Mouse (Mus musculus): ENCODE data around the gene Sorcs2. TPM values are rescaled to one million over a fixed set of nuclear protein-coding genes. Genes with fewer than 3 reads are reported as not detected.

Gene Sorcs2
- total and polyA plus RNA-seq, 3 experiments: 0.42 to 1.6 (median 0.46) TPM

- H3K4me2 ChIP-seq (ENCODE audit: insufficient read depth, low read depth, poor library complexity, severe bottlenecking): no peak overlapping the region
- peaks cover 97% of the 10 kb centered on the region for H3K27me3 ChIP-seq (replicated peaks)
- no peaks in the 10 kb centered on the region for H3K9me3 ChIP-seq (replicated peaks; ENCODE audit: low read length)
- TF ChIP-seq POLR2A (IDR thresholded peaks at IDR 0.05; ENCODE audit: low read depth, low read length): no peak
- no peak for TF ChIP-seq ZKSCAN1 (IDR thresholded peaks at IDR 0.05; ENCODE audit: borderline replicate concordance, low read depth, low read length)
- TF ChIP-seq HCFC1 (IDR thresholded peaks at IDR 0.05; ENCODE audit: low read depth, low read length): no peak
- TF ChIP-seq IRF4 (IDR thresholded peaks at IDR 0.05; ENCODE audit: low read depth, low read length): no peak
- no peak for TF ChIP-seq MAX (IDR thresholded peaks at IDR 0.05; ENCODE audit: low read length)
- no peak for TF ChIP-seq TCF12 (IDR thresholded peaks at IDR 0.05; ENCODE audit: low read depth, low read length)
- TF ChIP-seq TBP (conservative IDR thresholded peaks at IDR 0.05; ENCODE audit: low read depth, low read length): no peak
- TF ChIP-seq CTCF (conservative IDR thresholded peaks at IDR 0.05 in 1 of 2, IDR thresholded peaks at IDR 0.05 in 1 of 2; ENCODE audit: low read depth in 2 of 2, low read length in 2 of 2): no peak
- dilution Hi-C loops (cut with MboI; ENCODE audit: extremely low pct_ligation_motif_present, extremely low pct_unique_long_range_greater_than_20kb, low sequenced_read_pairs) (no loop called here), in situ Hi-C loops (cut with MboI; ENCODE audit: low pct_ligation_motif_present, low pct_unique_long_range_greater_than_20kb, low sequenced_read_pairs) (no loop called here)
- H3K9ac ChIP-seq (ENCODE audit: insufficient read depth, low read depth): no peak overlapping the region
- no peak for DNase-seq (ENCODE audit: extremely low read depth)
- H3K4me3 ChIP-seq (replicated peaks in 1 of 3; ENCODE audit: low read depth in 2 of 3, low read length in 2 of 3, poor library complexity in 1 of 3): no peak overlapping the region
- no peaks in the 10 kb centered on the region for H3K4me1 ChIP-seq (ENCODE audit: control insufficient read depth in 1 of 2, insufficient read depth in 2 of 2)
- H3K27ac ChIP-seq (ENCODE audit: insufficient read depth, low read depth): no peak overlapping the region
- no peaks in the 10 kb centered on the region for H3K79me2 ChIP-seq (replicated peaks; ENCODE audit: control insufficient read depth, extremely low read depth, insufficient read depth, poor library complexity, severe bottlenecking)
- H3K36me3 ChIP-seq (replicated peaks in 1 of 2; ENCODE audit: control insufficient read depth in 1 of 2, insufficient read depth in 1 of 2, low read length in 1 of 2): no peaks in the 10 kb centered on the region
Measured at GRCm38 (mm10) chr5:36258387-36259181, 139.4 kb downstream of the Sorcs2 start.

- in situ Hi-C loops (cut with MboI; ENCODE audit: low pct_ligation_motif_present, low pct_unique_long_range_greater_than_20kb, low sequenced_read_pairs) (no loop called here), dilution Hi-C loops (cut with MboI; ENCODE audit: extremely low pct_ligation_motif_present, extremely low pct_unique_long_range_greater_than_20kb, low sequenced_read_pairs) (no loop called here)
- DNase-seq (ENCODE audit: extremely low read depth): no peak
- H3K27me3 ChIP-seq (replicated peaks): peaks cover 99% of the 10 kb centered on the region
- H3K9me3 ChIP-seq (replicated peaks; ENCODE audit: low read length): no peaks in the 10 kb centered on the region
- TF ChIP-seq JUN (IDR thresholded peaks at IDR 0.05; ENCODE audit: insufficient read depth, low read depth, low read length) (no peak), KAT2A (IDR thresholded peaks at IDR 0.05; ENCODE audit: insufficient replicate concordance, low read length) (no peak), RCOR1 (conservative IDR thresholded peaks at IDR 0.05; ENCODE audit: low read depth, low read length) (no peak), ZNF384 (IDR thresholded peaks at IDR 0.05; ENCODE audit: low read depth, low read length) (no peak), SMC3 (IDR thresholded peaks at IDR 0.05; ENCODE audit: low read depth, low read length) (no peak), ZC3H11A (IDR thresholded peaks at IDR 0.05; ENCODE audit: low read depth, low read length) (no peak), TCF12 (IDR thresholded peaks at IDR 0.05; ENCODE audit: low read depth, low read length) (no peak), ZMIZ1 (IDR thresholded peaks at IDR 0.05; ENCODE audit: low read depth, low read length) (no peak), UBTF (IDR thresholded peaks at IDR 0.05; ENCODE audit: low read depth, low read length) (no peak), NRF1 (IDR thresholded peaks at IDR 0.05; ENCODE audit: low read depth, low read length) (no peak), NELFE (IDR thresholded peaks at IDR 0.05; ENCODE audit: low read depth, low read length) (no peak), MXI1 (IDR thresholded peaks at IDR 0.05; ENCODE audit: low read depth, low read length) (no peak), ELF1 (IDR thresholded peaks at IDR 0.05; ENCODE audit: low read depth, low read length) (no peak), GABPA (IDR thresholded peaks at IDR 0.05; ENCODE audit: insufficient replicate concordance, low read depth, low read length) (no peak), MEF2A (IDR thresholded peaks at IDR 0.05; ENCODE audit: borderline replicate concordance, low read depth, low read length) (no peak), PAX5 (IDR thresholded peaks at IDR 0.05; ENCODE audit: low read length) (no peak)
- H3K9ac ChIP-seq (ENCODE audit: insufficient read depth, low read depth): no peak overlapping the region
- H3K27ac ChIP-seq (ENCODE audit: insufficient read depth, low read depth): no peak overlapping the region
- H3K4me2 ChIP-seq (ENCODE audit: insufficient read depth, low read depth, poor library complexity, severe bottlenecking): no peak overlapping the region
- H3K79me2 ChIP-seq (replicated peaks; ENCODE audit: control insufficient read depth, extremely low read depth, insufficient read depth, poor library complexity, severe bottlenecking): no peaks in the 10 kb centered on the region
- no peaks in the 10 kb centered on the region for H3K4me1 ChIP-seq (ENCODE audit: control insufficient read depth in 1 of 2, insufficient read depth in 2 of 2)
- H3K4me3 ChIP-seq (replicated peaks in 1 of 3; ENCODE audit: low read depth in 2 of 3, low read length in 2 of 3, poor library complexity in 1 of 3): no peak overlapping the region
- no peaks in the 10 kb centered on the region for H3K36me3 ChIP-seq (replicated peaks in 1 of 2; ENCODE audit: control insufficient read depth in 1 of 2, insufficient read depth in 1 of 2, low read length in 1 of 2)
Measured at GRCm38 (mm10) chr5:36257008-36257407, 140.9 kb downstream of the Sorcs2 start.

Data from CH12.LX (cell line).